Mouse (Mus musculus) small intestine, adult 2 months (tissue): Measurements from ENCODE around the gene Zc3h14. TPM values are rescaled to one million over a fixed set of nuclear protein-coding genes. Genes with fewer than 3 reads are reported as not detected.

ENCODE experiments used
- H3K27ac ChIP-seq: fragments of 200-500 bp; 2 replicates; pipeline ENCODE4 v1.5.1; 2012; ENCODE audit warnings: low read depth, low read length, control low read depth, inconsistent platforms; ENCODE audit not compliant: insufficient read depth
- H3K27me3 ChIP-seq: fragments of 200-500 bp; 2 replicates; pipeline ENCODE4 v1.6.1; 2012; ENCODE audit warnings: mild to moderate bottlenecking, moderate library complexity, low read length, inconsistent platforms; ENCODE audit not compliant: control insufficient read depth, insufficient read depth
- H3K36me3 ChIP-seq: fragments of 200-500 bp; 2 replicates; pipeline ENCODE4 v1.6.1; 2012; ENCODE audit warnings: mild to moderate bottlenecking, low read length, control low read depth, inconsistent platforms; ENCODE audit not compliant: control insufficient read depth, insufficient read depth
- H3K4me1 ChIP-seq: fragments of 200-500 bp; 2 replicates; pipeline ENCODE4 v1.6.1; 2012; ENCODE audit warnings: low read length, inconsistent platforms, mixed read lengths; ENCODE audit not compliant: control insufficient read depth, insufficient read depth, insufficient read length
- H3K4me3 ChIP-seq: fragments of 200-500 bp; 2 replicates; pipeline ENCODE4 v1.5.1; 2012; ENCODE audit warnings: low read depth, mild to moderate bottlenecking, control low read depth, inconsistent platforms, low read length, moderate library complexity
- CTCF ChIP-seq: fragments of 200-500 bp; IDR thresholded peaks from 2 replicates; pipeline ENCODE4 v1.5.1; 2012; ENCODE audit warnings: low read depth, mild to moderate bottlenecking, control low read depth, inconsistent platforms, low read length, moderate library complexity, mixed read lengths; ENCODE audit not compliant: insufficient replicate concordance, insufficient read length; ENCODE audit errors: extremely low read depth
- POLR2A ChIP-seq: fragments of 200-500 bp; IDR thresholded peaks from 2 replicates; pipeline ENCODE4 v1.6.1; 2012; ENCODE audit warnings: low read depth, mild to moderate bottlenecking, control low read depth, inconsistent platforms, low read length, moderate library complexity
- WGBS: fragments of 180-500 bp; shearing (Covaris S2); methylation state at CpG from one replicate; pipeline ENCODE4 v1.1.7; 2018; 5-methylcytosine and 5-hydroxymethylcytosine counted together
- polyA plus RNA-seq: library from polyadenylated mRNA; depleted of rRNA; stranded (reverse); fragments of >200 nt; gene quantifications from 2 replicates; pipeline ENCODE4 v1.2.3, GENCODE M21; 2012

The Zc3h14 gene
- polyA plus RNA-seq, 1 experiment: 14.8 TPM

- TF ChIP-seq CTCF: no peak
- no peak for TF ChIP-seq POLR2A
- H3K4me1 ChIP-seq: no peaks in the 10 kb centered on the region
- H3K27ac ChIP-seq: no peak overlapping the region
- H3K27me3 ChIP-seq: no peaks in the 10 kb centered on the region
- WGBS: 92% methylated on average over 6 of the region's 6 CpGs
- peaks cover 52% of the 10 kb centered on the region for H3K36me3 ChIP-seq
- H3K4me3 ChIP-seq: no peak overlapping the region
Observed at GRCm38 (mm10) chr12:98759700-98760099, 12.9 kb downstream of the Zc3h14 start.

GRCm38 (mm10) chr12:98766241-98766640 lies 19.5 kb downstream of the Zc3h14 start:
- H3K36me3 ChIP-seq: peaks cover 33% of the 10 kb centered on the region
- H3K4me1 ChIP-seq: no peaks in the 10 kb centered on the region; the same call in 1 of the 2 replicates
- TF ChIP-seq CTCF (no peak), POLR2A (no peak)
- whole genome bisulfite sequencing: 48% methylated on average over 2 of the region's 2 CpGs
- H3K27ac ChIP-seq: no peak overlapping the region
- no peaks in the 10 kb centered on the region for H3K27me3 ChIP-seq
- no peak overlapping the region for H3K4me3 ChIP-seq

- no peaks in the 10 kb centered on the region for H3K27me3 ChIP-seq
- no peak overlapping the region for H3K4me3 ChIP-seq
- H3K27ac ChIP-seq: no peak overlapping the region
- TF ChIP-seq CTCF (no peak), POLR2A (no peak)
- peaks cover 49% of the 10 kb centered on the region for H3K36me3 ChIP-seq
- WGBS: 66% methylated on average over 3 of the region's 3 CpGs
- H3K4me1 ChIP-seq: no peaks in the 10 kb centered on the region
Observed at GRCm38 (mm10) chr12:98777509-98777908, 30.7 kb downstream of the Zc3h14 start.

GRCm38 (mm10) chr12:98779148-98779547 lies 32.4 kb downstream of the Zc3h14 start:
- Histone ChIP-seq H3K27me3 (no peaks in the 10 kb centered on the region), H3K27ac (no peak overlapping the region), H3K4me1 (no peaks in the 10 kb centered on the region), H3K4me3 (no peak overlapping the region), H3K36me3 (peaks cover 53% of the 10 kb centered on the region)
- TF ChIP-seq POLR2A (no peak), CTCF (peak; percentile 31; the same call in 1 of the 2 replicates)
- 62% methylated on average over 4 of the region's 4 CpGs for WGBS

- H3K27me3 ChIP-seq: no peaks in the 10 kb centered on the region
- peaks cover 61% of the 10 kb centered on the region for H3K36me3 ChIP-seq
- TF ChIP-seq POLR2A: no peak
- TF ChIP-seq CTCF: no peak
- 83% methylated on average over 1 of the region's 1 CpGs for WGBS
- H3K4me3 ChIP-seq: no peak overlapping the region
- no peak overlapping the region for H3K27ac ChIP-seq
- no peaks in the 10 kb centered on the region for H3K4me1 ChIP-seq
Observed at GRCm38 (mm10) chr12:98784251-98784650, 37.5 kb downstream of the Zc3h14 start.

- Histone ChIP-seq H3K4me1 (no peaks in the 10 kb centered on the region), H3K36me3 (peaks cover 17% of the 10 kb centered on the region), H3K27ac (no peak overlapping the region), H3K4me3 (no peak overlapping the region), H3K27me3 (no peaks in the 10 kb centered on the region)
- TF ChIP-seq POLR2A (no peak), CTCF (no peak)
- 96% methylated on average over 3 of the region's 3 CpGs for WGBS
Observed at GRCm38 (mm10) chr12:98795731-98796318, 49.1 kb downstream of the Zc3h14 start.

- Histone ChIP-seq H3K27me3 (no peaks in the 10 kb centered on the region), H3K4me3 (no peak overlapping the region), H3K4me1 (no peaks in the 10 kb centered on the region), H3K36me3 (peaks cover 3% of the 10 kb centered on the region; the same call in 1 of the 2 replicates), H3K27ac (no peak overlapping the region)
- WGBS: 73% methylated on average over 5 of the region's 5 CpGs
- TF ChIP-seq CTCF: no peak
- no peak for TF ChIP-seq POLR2A
Observed at GRCm38 (mm10) chr12:98800334-98800733, 53.6 kb downstream of the Zc3h14 start.

- WGBS: 77% methylated on average over 3 of the region's 3 CpGs
- no peak overlapping the region for H3K27ac ChIP-seq
- TF ChIP-seq CTCF (no peak), POLR2A (no peak)
- no peaks in the 10 kb centered on the region for H3K4me1 ChIP-seq
- H3K4me3 ChIP-seq: no peak overlapping the region
- H3K36me3 ChIP-seq: no peaks in the 10 kb centered on the region
- H3K27me3 ChIP-seq: no peaks in the 10 kb centered on the region
Observed at GRCm38 (mm10) chr12:98802245-98802644, 55.5 kb downstream of the Zc3h14 start.
